Mouse (Mus musculus) inflammation-experienced regulatory T-cells, adult 16 weeks (primary cell): ENCODE data around the gene Qpctl. TPM values are rescaled to one million over a fixed set of nuclear protein-coding genes. Genes with fewer than 3 reads are reported as not detected.

Experiments
- polyA plus RNA-seq: library from polyadenylated mRNA; unstranded; fragments of 100-300 nt; shearing (Covaris generic); gene quantifications from one replicate; pipeline ENCODE4 v1.2.1, GENCODE M21; 2017

The Qpctl gene
- polyA plus RNA-seq, result 14.1 TPM

DNA sequence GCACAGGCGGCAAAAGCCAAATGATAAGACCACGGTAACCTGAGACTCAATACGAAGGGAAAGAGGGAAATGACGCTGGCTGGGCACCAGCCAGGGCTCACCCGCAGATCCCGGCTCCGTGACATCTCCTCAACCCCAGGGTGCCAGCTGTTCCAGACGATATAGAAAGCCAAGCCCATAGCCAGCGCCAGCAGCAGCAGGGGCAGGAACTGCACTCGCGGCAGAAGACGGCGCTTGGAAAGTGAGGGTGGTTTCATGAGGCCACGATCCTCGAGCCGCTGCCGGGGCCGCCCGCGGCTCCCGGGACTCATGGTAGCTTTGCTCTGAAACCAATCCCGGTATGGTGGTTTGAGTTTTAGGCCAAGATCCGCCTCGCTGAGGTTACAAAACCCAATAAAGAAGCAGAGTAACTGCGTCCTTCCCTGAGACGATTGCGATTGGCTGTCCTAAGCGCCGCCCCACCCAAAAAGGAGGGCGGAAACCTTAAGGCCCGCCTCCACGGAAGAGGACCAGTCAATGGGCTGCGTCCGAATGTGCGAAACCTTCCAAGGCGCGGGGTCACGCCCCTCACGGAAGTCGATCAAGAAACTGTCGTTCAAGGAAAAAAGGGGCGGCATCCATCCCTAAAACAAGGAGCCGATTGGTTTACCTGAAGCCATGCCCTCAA lies at the start of gene Qpctl:
TSS of gene Qpctl (minus strand) at position 417 of the 667 bp plus-strand sequence.

DNA sequence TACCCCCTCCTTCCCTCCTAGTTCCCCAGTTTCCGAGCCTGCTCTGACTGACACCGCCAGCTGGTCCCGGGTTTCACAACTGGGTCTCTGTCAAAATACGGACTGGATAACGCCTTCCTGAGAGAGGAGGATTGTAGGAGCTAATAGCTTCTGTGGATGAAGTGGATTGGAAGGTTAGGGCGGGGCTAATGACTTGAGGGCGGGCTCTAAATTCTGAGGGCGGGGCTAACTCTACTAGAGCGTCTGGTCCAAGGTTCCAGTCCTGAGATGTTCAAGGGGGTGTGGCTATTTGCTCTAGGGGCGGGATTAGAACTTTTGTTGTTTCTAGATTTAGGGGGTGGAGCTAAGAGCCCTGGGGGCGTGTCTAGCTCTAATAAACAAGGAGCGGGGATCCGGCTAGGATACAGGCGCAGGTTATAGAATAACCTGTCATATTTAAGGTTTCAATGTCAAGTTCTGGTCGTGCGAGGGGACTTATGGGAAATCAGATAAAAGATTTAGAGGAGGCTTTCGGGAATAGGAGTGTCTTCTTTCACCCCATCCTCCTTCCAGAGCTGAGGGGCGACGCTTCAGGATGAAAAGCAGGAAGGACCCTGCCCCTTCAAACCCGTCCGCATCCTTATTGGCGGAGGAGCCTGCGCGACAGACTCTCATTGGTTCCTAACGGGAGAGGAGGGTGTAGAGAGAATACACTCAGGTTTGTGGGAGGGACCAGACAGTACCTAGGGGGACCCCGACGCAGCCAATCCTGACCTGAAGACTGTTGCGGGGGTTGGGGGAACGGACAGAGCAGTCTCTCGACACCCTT lies 26.8 kb upstream of the Qpctl start, which contains the start of gene Eml2:
TSS of gene Eml2 (plus strand) at position 714 of the 808 bp plus-strand sequence.

DNA sequence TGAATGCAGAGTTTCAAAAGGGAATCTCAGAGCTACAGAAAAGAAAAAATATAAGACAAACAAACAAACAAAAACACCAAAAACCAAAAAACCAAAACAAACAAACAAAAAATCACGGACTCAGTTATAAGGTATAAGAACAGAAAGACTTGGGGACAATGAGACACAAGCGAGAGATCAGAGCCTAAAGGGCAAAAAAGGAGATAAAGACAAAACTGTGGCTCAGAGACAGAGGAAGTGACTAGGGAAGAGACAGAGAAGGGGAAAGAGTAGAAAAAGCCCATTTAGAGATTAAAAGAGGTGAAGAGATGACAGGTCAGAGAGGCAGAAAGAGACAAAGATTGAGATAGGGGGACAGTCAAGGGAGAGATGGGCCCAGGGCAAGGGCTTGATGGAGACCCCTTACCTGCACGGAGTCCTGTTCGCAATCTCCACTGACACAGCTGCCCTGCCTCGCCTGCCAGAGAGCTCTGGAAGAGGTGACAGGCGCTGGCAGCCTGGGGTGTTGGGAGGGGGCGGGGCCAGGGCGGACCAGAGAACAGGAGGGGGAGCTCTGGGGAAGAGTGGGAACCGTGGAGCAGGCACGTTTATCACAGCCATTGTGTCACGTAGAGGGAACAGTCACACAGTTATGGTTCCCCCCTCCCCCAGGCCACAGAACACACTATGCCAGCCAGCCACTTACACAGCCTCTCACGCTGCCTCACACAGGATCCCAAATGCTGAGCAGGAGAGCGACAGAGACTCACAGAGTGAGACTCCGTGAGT lies 16.7 kb upstream of the Qpctl start, which contains the start of gene Gipr:
TSS of gene Gipr (minus strand) at position 472 of the 768 bp plus-strand sequence.

DNA sequence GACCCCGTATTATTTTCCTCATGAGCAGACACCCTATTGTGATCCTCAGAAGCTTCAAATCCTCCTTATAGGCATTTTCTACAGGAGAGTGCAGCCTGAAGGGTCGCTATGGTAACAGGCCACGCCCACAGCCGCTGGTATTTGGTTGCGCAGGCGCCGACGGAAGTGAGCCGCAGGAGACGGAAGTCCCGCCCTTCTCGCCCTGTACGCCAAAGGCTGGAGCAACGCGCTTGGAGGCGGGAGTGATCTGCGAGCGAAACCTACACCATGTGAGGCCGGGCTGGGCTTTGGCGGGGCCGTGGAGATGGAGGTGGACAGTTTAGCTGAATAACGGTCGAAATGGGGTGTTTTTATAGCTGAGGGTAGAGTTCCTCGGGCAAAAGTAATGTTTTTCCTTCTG lies 535 bp upstream of the Qpctl start, which contains the start of gene Snrpd2:
TSS of gene Snrpd2 (plus strand) at position 97 of the 400 bp plus-strand sequence.

GRCm38 (mm10) chr7:19119631-19120429 lies 29.3 kb downstream of the Qpctl start, which contains the start of gene Fbxo46:
Fbxo46 (plus strand) TSS chr7:19119859.

GRCm38 (mm10) chr7:19118028-19118771 lies 30.9 kb downstream of the Qpctl start, which contains the start of gene Gm4969:
Gm4969 (minus strand) TSS chr7:19118368.

DNA sequence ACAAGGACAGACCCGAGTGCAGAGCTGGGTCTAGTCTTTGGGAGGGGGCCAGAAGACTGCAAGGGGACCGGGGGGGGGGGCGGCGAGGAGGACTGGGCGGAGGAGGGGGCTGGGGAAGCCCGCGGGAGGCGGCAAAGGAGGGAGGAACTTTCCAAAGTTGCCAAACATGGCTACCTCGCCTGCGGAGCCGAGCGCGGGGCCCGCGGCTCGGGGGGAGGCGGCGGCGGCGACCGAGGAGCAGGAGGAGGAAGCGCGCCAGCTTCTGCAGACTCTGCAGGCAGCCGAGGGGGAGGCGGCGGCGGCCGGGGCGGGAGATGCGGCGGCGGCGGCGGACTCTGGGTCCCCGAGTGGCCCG lies 54.6 kb downstream of the Qpctl start, which contains the start of gene Six5:
TSS of gene Six5 (plus strand) at position 124 of the 355 bp plus-strand sequence.

Other genes starting within 250 kb of the Qpctl start
- gene Ccdc61, start 238.9 kb downstream of the Qpctl start, polyA plus RNA-seq, result 46.0 TPM
- not detected for gene Nova2, start 223.4 kb downstream of the Qpctl start, polyA plus RNA-seq
- gene Nanos2, start 161.9 kb downstream of the Qpctl start, polyA plus RNA-seq, result not detected
- gene Mypop, start 158.0 kb downstream of the Qpctl start, polyA plus RNA-seq, result 3.3 TPM
- 6.5 TPM for gene Irf2bp1, start 145.2 kb downstream of the Qpctl start, polyA plus RNA-seq
- gene Foxa3, start 125.8 kb downstream of the Qpctl start, polyA plus RNA-seq, result not detected
- 23.0 TPM for gene Sympk, start 124.9 kb downstream of the Qpctl start, polyA plus RNA-seq
- not detected for gene Rsph6a, start 94.6 kb downstream of the Qpctl start, polyA plus RNA-seq
- not detected for gene Dmwd, start 73.1 kb downstream of the Qpctl start, polyA plus RNA-seq
- gene Dmpk, start 65.4 kb downstream of the Qpctl start, polyA plus RNA-seq, result 1.4 TPM
- 0.35 TPM for gene Six5, start 54.7 kb downstream of the Qpctl start, polyA plus RNA-seq
- not detected for gene Gm4969, start 30.9 kb downstream of the Qpctl start, polyA plus RNA-seq
- gene Fbxo46, start 29.4 kb downstream of the Qpctl start, polyA plus RNA-seq, result 36.5 TPM
- gene Snrpd2, start 431 bp upstream of the Qpctl start, polyA plus RNA-seq, result 46.5 TPM
- gene Gipr, start 16.8 kb upstream of the Qpctl start, polyA plus RNA-seq, result not detected
- gene Eml2, start 27.1 kb upstream of the Qpctl start, polyA plus RNA-seq, result 38.3 TPM
- 0.10 TPM for gene Gpr4, start 63.2 kb upstream of the Qpctl start, polyA plus RNA-seq
- 25.0 TPM for gene Opa3, start 79.0 kb upstream of the Qpctl start, polyA plus RNA-seq
- 290 TPM for gene Vasp, start 122.5 kb upstream of the Qpctl start, polyA plus RNA-seq
- gene Ppm1n, start 130.8 kb upstream of the Qpctl start, polyA plus RNA-seq, result 3.4 TPM
- gene Rtn2, start 133.3 kb upstream of the Qpctl start, polyA plus RNA-seq, result not detected
- 0.62 TPM for gene Fosb, start 160.8 kb upstream of the Qpctl start, polyA plus RNA-seq
- gene Ercc1, start 195.5 kb upstream of the Qpctl start, polyA plus RNA-seq, result 98.2 TPM
- 13.1 TPM for gene Cd3eap, start 210.2 kb upstream of the Qpctl start, polyA plus RNA-seq
- 0.45 TPM for gene Ppp1r13l, start 210.5 kb upstream of the Qpctl start, polyA plus RNA-seq
- 11.8 TPM for gene Ercc2, start 232.7 kb upstream of the Qpctl start, polyA plus RNA-seq